Mouse (Mus musculus): ENCODE data around the gene Cct6b.

GRCm38 (mm10) chr11:82746138-82746537, 18.0 kb downstream of the Cct6b start:
- no peak for TF ChIP-seq POLR2A (IDR thresholded peaks at IDR 0.05; ENCODE audit: insufficient read depth, low read depth, low read length)
- TF ChIP-seq CTCF (IDR thresholded peaks at IDR 0.05), result peak; percentile 79
